Mouse (Mus musculus) liver, embryonic 12.5 days (tissue): ENCODE data around the gene Tax1bp3. TPM values are rescaled to one million over a fixed set of nuclear protein-coding genes. Genes with fewer than 3 reads are reported as not detected.
A peak's percentile ranks its signal among the peaks of the same experiment; 100 is the strongest.

ENCODE experiments used
- ATAC-seq: fragments of 200-750 bp; cut with Nextera tagmentation; 2 replicates; pipeline ENCODE4 v1.8.0; 2017; ENCODE audit warnings: moderate number of reproducible peaks, mild to moderate bottlenecking, moderate library complexity
- H3K27ac ChIP-seq: fragments of 300-500 bp; sonication (generic); 2 replicates; pipeline ENCODE4 v1.5.1; 2016; ENCODE audit warnings: mild to moderate bottlenecking
- H3K27me3 ChIP-seq: fragments of 300-500 bp; sonication (generic); replicated peaks from 2 replicates; pipeline ENCODE4 v1.6.1; 2016; ENCODE audit warnings: mild to moderate bottlenecking, moderate library complexity
- H3K36me3 ChIP-seq: fragments of 300-500 bp; sonication (generic); 2 replicates; pipeline ENCODE4 v1.6.1; 2016; ENCODE audit warnings: mild to moderate bottlenecking, moderate library complexity
- H3K4me1 ChIP-seq: fragments of 300-500 bp; sonication (generic); 2 replicates; pipeline ENCODE4 v1.6.1; 2016
- H3K4me2 ChIP-seq: fragments of 300-500 bp; sonication (generic); 2 replicates; pipeline ENCODE4 v1.6.1; 2016; ENCODE audit warnings: mild to moderate bottlenecking, moderate library complexity
- H3K4me3 ChIP-seq: fragments of 300-500 bp; sonication (generic); 2 replicates; pipeline ENCODE4 v1.5.1; 2016; ENCODE audit warnings: mild to moderate bottlenecking, moderate library complexity
- H3K9ac ChIP-seq: fragments of 300-500 bp; sonication (generic); 2 replicates; pipeline ENCODE4 v1.6.1; 2016; ENCODE audit warnings: mild to moderate bottlenecking, moderate library complexity
- H3K9me3 ChIP-seq: fragments of 300-500 bp; sonication (generic); replicated peaks from 2 replicates; pipeline ENCODE4 v1.6.1; 2016; ENCODE audit warnings: mild to moderate bottlenecking, moderate library complexity
- WGBS: fragments of 180-500 bp; shearing (Covaris S2); methylation state at CpG from one replicate; pipeline ENCODE4 v1.1.7; 2016; ENCODE audit not compliant: insufficient replicate concordance; 5-methylcytosine and 5-hydroxymethylcytosine counted together
- polyA plus RNA-seq: library from polyadenylated mRNA; unstranded; fragments of >200 nt; fragmentation: Nextera tagmentation; extraction: Ambion mirVana; gene quantifications from 2 replicates; pipeline ENCODE4 v1.2.1, GENCODE M21; 2016

Tax1bp3 gene
- polyA plus RNA-seq, 1 experiment from 2014 or later = 44.5 TPM

- no peak overlapping the region for H3K4me3 ChIP-seq
- no peaks in the 10 kb centered on the region for H3K4me1 ChIP-seq
- H3K9me3 ChIP-seq = no peaks in the 10 kb centered on the region
- no peak for ATAC-seq
- no peak overlapping the region for H3K4me2 ChIP-seq
- WGBS = 74% methylated on average over 9 of the region's 9 CpGs
- H3K27ac ChIP-seq = no peak overlapping the region
- H3K36me3 ChIP-seq = no peaks in the 10 kb centered on the region
- no peaks in the 10 kb centered on the region for H3K27me3 ChIP-seq
- no peak overlapping the region for H3K9ac ChIP-seq
These were observed 28.7 kb upstream of the Tax1bp3 start for GRCm38 (mm10) chr11:73148209-73148608.

GRCm38 (mm10) chr11:73155071-73155470, 21.8 kb upstream of the Tax1bp3 start:
- H3K36me3 ChIP-seq = no peaks in the 10 kb centered on the region
- peaks cover 53% of the 10 kb centered on the region for H3K27me3 ChIP-seq
- H3K9ac ChIP-seq = no peak overlapping the region
- no peak for ATAC-seq
- H3K4me2 ChIP-seq = no peak overlapping the region
- no peaks in the 10 kb centered on the region for H3K4me1 ChIP-seq
- H3K27ac ChIP-seq = no peak overlapping the region
- H3K4me3 ChIP-seq = no peak overlapping the region
- no peaks in the 10 kb centered on the region for H3K9me3 ChIP-seq
- 67% methylated on average over 6 of the region's 6 CpGs for WGBS

- Histone ChIP-seq H3K4me1 (peaks cover 10% of the 10 kb centered on the region; the same call in 1 of the 2 replicates), H3K4me3 (peak within 1 kb of the TSS; percentile 42), H3K4me2 (peak within 1 kb of the TSS; percentile 62), H3K36me3 (no peaks in the 10 kb centered on the region), H3K27me3 (peaks cover 64% of the 10 kb centered on the region), H3K9ac (peak within 1 kb of the TSS; percentile 25; the same call in 1 of the 2 replicates), H3K9me3 (no peaks in the 10 kb centered on the region), H3K27ac (no peak within 1 kb of the TSS)
- ATAC-seq = 0 out of 2 replicates have a peak, but pooled peaks have one; percentile 25
- WGBS = 3% methylated on average over 49 of the region's 49 CpGs
These were observed 16.7 kb upstream of the Tax1bp3 start, which contains the start of gene P2rx5 for GRCm38 (mm10) chr11:73159957-73160810. TSS of gene P2rx5 (plus strand) at chr11:73160421.

DNA sequence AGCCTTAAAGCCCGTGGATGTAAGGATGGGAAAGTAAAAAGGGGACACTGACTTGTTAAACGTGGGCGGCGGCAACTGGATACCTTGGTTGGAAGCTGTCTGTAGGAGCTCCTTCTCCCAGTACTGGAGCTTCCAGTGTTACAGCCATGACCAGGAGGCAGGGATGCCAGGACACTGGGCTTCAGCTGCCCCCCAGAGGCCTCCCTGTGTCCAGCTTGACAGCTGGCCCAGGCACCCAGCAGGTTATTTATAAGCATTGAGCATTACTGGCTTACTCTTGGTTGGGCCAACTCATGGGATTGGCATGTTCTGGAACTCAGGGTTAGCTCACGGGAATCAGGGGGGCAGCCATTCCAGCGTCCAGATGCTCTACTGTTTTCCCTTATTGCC, 16.1 kb upstream of the Tax1bp3 start:
- peak overlapping the region; percentile 62 for H3K4me2 ChIP-seq
- no peak overlapping the region for H3K27ac ChIP-seq
- peak overlapping the region; percentile 42 for H3K4me3 ChIP-seq
- no peaks in the 10 kb centered on the region for H3K36me3 ChIP-seq
- H3K27me3 ChIP-seq = peaks cover 58% of the 10 kb centered on the region
- H3K4me1 ChIP-seq = peaks cover 15% of the 10 kb centered on the region; the same call in 1 of the 2 replicates
- peak overlapping the region; percentile 25; the same call in 1 of the 2 replicates for H3K9ac ChIP-seq
- no peaks in the 10 kb centered on the region for H3K9me3 ChIP-seq
- WGBS = 31% methylated on average over 6 of the region's 6 CpGs
- ATAC-seq = no peak

DNA sequence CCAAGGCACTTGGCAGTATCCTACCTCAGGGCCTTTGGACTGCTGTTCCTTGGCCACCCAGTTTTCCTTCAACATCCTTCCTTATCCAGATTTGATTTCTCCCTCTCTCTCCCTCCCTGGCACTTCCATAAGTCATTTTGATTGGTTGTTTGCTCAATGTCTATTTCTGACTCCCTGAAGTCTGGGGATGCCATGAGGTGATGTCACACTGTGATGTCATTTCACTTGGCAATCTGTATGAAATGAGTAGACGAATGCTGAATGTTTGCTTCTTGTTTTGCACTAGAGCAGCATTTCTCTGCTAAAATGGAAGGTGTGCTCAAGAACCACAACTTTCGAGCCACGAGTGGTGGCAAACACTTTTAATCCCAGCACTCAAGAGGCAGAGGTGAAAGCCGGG, 15.3 kb upstream of the Tax1bp3 start:
- no peak for ATAC-seq
- H3K4me2 ChIP-seq = no peak overlapping the region
- H3K9ac ChIP-seq = no peak overlapping the region
- no peaks in the 10 kb centered on the region for H3K9me3 ChIP-seq
- no peak overlapping the region for H3K4me3 ChIP-seq
- 67% methylated on average over 4 of the region's 4 CpGs for WGBS
- peaks cover 22% of the 10 kb centered on the region; the same call in 1 of the 2 replicates for H3K4me1 ChIP-seq
- no peaks in the 10 kb centered on the region for H3K36me3 ChIP-seq
- H3K27me3 ChIP-seq = peaks cover 51% of the 10 kb centered on the region
- no peak overlapping the region for H3K27ac ChIP-seq

- no peak overlapping the region for H3K4me3 ChIP-seq
- no peaks in the 10 kb centered on the region for H3K36me3 ChIP-seq
- H3K27ac ChIP-seq = no peak overlapping the region
- no peaks in the 10 kb centered on the region for H3K9me3 ChIP-seq
- peaks cover 44% of the 10 kb centered on the region for H3K27me3 ChIP-seq
- ATAC-seq = no peak
- peaks cover 22% of the 10 kb centered on the region; the same call in 1 of the 2 replicates for H3K4me1 ChIP-seq
- H3K9ac ChIP-seq = no peak overlapping the region
- 19% methylated on average over 5 of the region's 5 CpGs for WGBS
- H3K4me2 ChIP-seq = no peak overlapping the region
These were observed 14.6 kb upstream of the Tax1bp3 start for GRCm38 (mm10) chr11:73162284-73162683.

DNA sequence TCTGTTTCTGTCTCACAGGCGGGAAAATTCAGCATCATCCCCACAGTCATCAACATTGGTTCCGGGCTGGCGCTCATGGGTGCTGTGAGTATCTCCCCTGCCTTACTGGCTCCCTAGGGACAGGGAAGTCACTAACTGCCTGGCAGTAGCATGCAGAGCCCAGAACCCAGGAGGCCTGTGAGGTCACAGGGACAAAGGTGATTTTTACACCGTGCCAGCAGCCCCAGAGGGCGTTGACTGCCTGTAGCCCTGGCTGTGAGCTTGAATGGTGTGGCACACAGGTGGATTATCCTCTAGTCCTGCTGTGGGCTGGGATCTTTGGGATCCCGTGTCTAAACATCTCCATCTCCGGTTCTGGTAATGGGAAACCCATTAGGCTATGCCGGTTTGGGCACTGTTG, 8.8 kb upstream of the Tax1bp3 start:
- Histone ChIP-seq H3K27me3 (no peaks in the 10 kb centered on the region), H3K4me3 (no peak overlapping the region), H3K4me2 (no peak overlapping the region), H3K27ac (no peak overlapping the region), H3K9ac (no peak overlapping the region), H3K36me3 (peaks cover 34% of the 10 kb centered on the region), H3K4me1 (peaks cover 37% of the 10 kb centered on the region), H3K9me3 (no peaks in the 10 kb centered on the region)
- no peak for ATAC-seq
- 83% methylated on average over 8 of the region's 8 CpGs for WGBS

DNA sequence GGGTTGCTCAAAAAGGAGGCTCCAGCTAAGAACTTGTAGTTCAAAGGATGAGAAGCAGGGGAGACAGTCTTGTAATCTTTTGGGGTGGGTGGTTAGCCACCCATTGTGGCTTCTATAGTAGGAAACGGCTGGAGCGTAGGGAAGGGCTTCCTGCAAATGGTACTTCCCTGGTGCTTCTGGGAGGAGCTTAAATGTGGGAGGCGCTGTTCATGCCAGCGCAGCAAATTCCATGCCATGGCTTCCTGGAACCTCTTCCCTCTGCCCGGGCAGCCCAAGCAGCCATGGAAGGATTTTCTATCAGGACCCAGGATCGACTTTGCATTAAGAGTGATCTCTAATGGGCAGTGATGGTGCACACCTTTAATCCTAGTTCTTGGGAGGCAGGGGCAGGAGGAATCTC, 8.3 kb upstream of the Tax1bp3 start:
- Histone ChIP-seq H3K9ac (no peak overlapping the region), H3K27me3 (no peaks in the 10 kb centered on the region), H3K36me3 (peaks cover 39% of the 10 kb centered on the region), H3K4me1 (peaks cover 37% of the 10 kb centered on the region), H3K4me2 (no peak overlapping the region), H3K4me3 (no peak overlapping the region), H3K27ac (no peak overlapping the region), H3K9me3 (no peaks in the 10 kb centered on the region)
- no peak for ATAC-seq
- 75% methylated on average over 6 of the region's 6 CpGs for WGBS

DNA sequence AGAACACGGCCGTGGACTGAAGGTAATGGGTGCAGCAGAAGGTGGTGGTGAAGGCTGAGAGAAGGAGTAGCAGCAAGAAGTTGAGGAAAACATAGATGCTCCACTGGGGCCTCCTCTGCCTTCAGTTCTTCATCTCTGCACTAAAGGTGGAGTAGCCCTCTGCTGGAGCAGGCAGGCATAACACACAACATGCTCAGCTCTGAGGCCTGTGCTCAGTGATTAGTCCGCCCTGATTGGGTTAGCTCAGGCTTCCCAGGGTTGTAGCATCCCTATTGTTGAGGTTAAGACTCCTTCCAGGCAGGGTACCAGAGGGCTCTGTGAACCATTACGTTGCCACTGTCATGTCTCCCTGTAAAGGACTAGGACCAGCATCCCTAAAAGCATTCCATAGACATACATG, 7.7 kb upstream of the Tax1bp3 start:
- peak; percentile 40 for ATAC-seq
- Histone ChIP-seq H3K4me2 (no peak overlapping the region), H3K27me3 (no peaks in the 10 kb centered on the region), H3K9ac (no peak overlapping the region), H3K4me1 (peaks cover 38% of the 10 kb centered on the region), H3K36me3 (peaks cover 46% of the 10 kb centered on the region), H3K27ac (no peak overlapping the region), H3K9me3 (no peaks in the 10 kb centered on the region), H3K4me3 (no peak overlapping the region)
- WGBS = 32% methylated on average over 4 of the region's 4 CpGs

GRCm38 (mm10) chr11:73172186-73172585, 4.7 kb upstream of the Tax1bp3 start:
- 61% methylated on average over 5 of the region's 5 CpGs for WGBS
- Histone ChIP-seq H3K4me1 (peaks cover 38% of the 10 kb centered on the region), H3K9ac (no peak overlapping the region), H3K4me2 (no peak overlapping the region), H3K36me3 (peaks cover 54% of the 10 kb centered on the region), H3K4me3 (no peak overlapping the region), H3K27me3 (no peaks in the 10 kb centered on the region), H3K27ac (no peak overlapping the region), H3K9me3 (no peaks in the 10 kb centered on the region)
- no peak for ATAC-seq

- H3K27ac ChIP-seq = peak overlapping the region; percentile 83; the same call in 1 of the 2 replicates
- H3K4me1 ChIP-seq = peaks cover 51% of the 10 kb centered on the region
- ATAC-seq = no peak
- 34% methylated on average over 8 of the region's 8 CpGs for WGBS
- peak overlapping the region; percentile 94 for H3K4me3 ChIP-seq
- H3K36me3 ChIP-seq = peaks cover 48% of the 10 kb centered on the region
- no peaks in the 10 kb centered on the region for H3K9me3 ChIP-seq
- peak overlapping the region; percentile 94 for H3K9ac ChIP-seq
- peak overlapping the region; percentile 94 for H3K4me2 ChIP-seq
- H3K27me3 ChIP-seq = no peaks in the 10 kb centered on the region
These were observed 1.3 kb upstream of the Tax1bp3 start for GRCm38 (mm10) chr11:73175612-73176011.

DNA sequence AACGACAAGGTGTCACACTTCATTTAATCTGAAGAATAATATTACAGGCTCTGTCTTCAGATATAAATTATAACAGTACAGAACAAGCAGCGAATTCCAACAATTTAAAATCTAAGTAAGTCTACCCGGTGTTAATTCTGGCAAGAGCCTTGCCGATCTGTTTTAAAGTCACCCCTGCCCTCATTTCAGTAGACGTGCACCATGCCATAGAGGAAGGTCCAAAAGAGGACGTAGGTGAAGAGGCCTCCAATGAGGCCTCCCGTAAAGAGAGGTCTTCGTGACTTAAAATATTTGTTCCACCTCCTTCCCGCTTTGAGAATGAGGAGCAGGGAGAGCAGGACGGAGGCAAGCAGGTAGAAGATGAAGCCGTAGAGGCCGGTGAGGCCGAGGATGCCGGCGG, 697 bp upstream of the Tax1bp3 start:
- H3K4me1 ChIP-seq = peaks cover 50% of the 10 kb centered on the region
- no peaks in the 10 kb centered on the region for H3K9me3 ChIP-seq
- peak overlapping the region; percentile 83 for H3K27ac ChIP-seq
- H3K9ac ChIP-seq = peak overlapping the region; percentile 94
- H3K4me2 ChIP-seq = peak overlapping the region; percentile 94
- ATAC-seq = no peak
- no peaks in the 10 kb centered on the region for H3K27me3 ChIP-seq
- under 1% methylated on average over 15 of the region's 15 CpGs for WGBS
- H3K36me3 ChIP-seq = peaks cover 44% of the 10 kb centered on the region
- H3K4me3 ChIP-seq = peak overlapping the region; percentile 94
